Mouse (Mus musculus) hindbrain, embryonic 13.5 days (tissue): ENCODE results near the gene Asgr1. TPM values are rescaled to one million over a fixed set of nuclear protein-coding genes. Genes with fewer than 3 reads are reported as not detected.

Experiments used
- ATAC-seq: fragments of 200-750 bp; cut with Nextera tagmentation; 2 replicates; pipeline ENCODE4 v1.8.0; 2017; ENCODE audit warnings: moderate TSS enrichment; ENCODE audit not compliant: low FRiP score
- H3K27ac ChIP-seq: fragments of 300-500 bp; sonication (generic); 2 replicates; pipeline ENCODE4 v1.5.1; 2015; ENCODE audit warnings: inconsistent platforms, mild to moderate bottlenecking, moderate library complexity
- H3K27me3 ChIP-seq: fragments of 300-500 bp; sonication (generic); 2 replicates; pipeline ENCODE4 v1.6.1; 2015; ENCODE audit warnings: mild to moderate bottlenecking, inconsistent platforms
- H3K36me3 ChIP-seq: fragments of 300-500 bp; sonication (generic); 2 replicates; pipeline ENCODE4 v1.6.1; 2015; ENCODE audit warnings: mild to moderate bottlenecking, inconsistent platforms
- H3K4me1 ChIP-seq: fragments of 300-500 bp; sonication (generic); replicated peaks from 2 replicates; pipeline ENCODE4 v1.6.1; 2015; ENCODE audit warnings: inconsistent platforms
- H3K4me2 ChIP-seq: fragments of 300-500 bp; sonication (generic); 2 replicates; pipeline ENCODE4 v1.6.1; 2015; ENCODE audit warnings: inconsistent platforms, mild to moderate bottlenecking, moderate library complexity
- H3K4me3 ChIP-seq: fragments of 300-500 bp; sonication (generic); 2 replicates; pipeline ENCODE4 v1.5.1; 2015; ENCODE audit warnings: mild to moderate bottlenecking, inconsistent platforms
- H3K9ac ChIP-seq: fragments of 300-500 bp; sonication (generic); 2 replicates; pipeline ENCODE4 v1.6.1; 2015; ENCODE audit warnings: mild to moderate bottlenecking, inconsistent platforms
- H3K9me3 ChIP-seq: fragments of 300-500 bp; sonication (generic); 2 replicates; pipeline ENCODE4 v1.6.1; 2016; ENCODE audit warnings: inconsistent platforms
- WGBS: fragments of 180-500 bp; shearing (Covaris S2); methylation state at CpG from one replicate; pipeline ENCODE4 v1.1.7; 2015; 5-methylcytosine and 5-hydroxymethylcytosine counted together
- polyA plus RNA-seq: library from polyadenylated mRNA; unstranded; fragments of >200 nt; fragmentation: Nextera tagmentation; extraction: Ambion mirVana; gene quantifications from 2 replicates; pipeline ENCODE4 v1.2.1, GENCODE M21; 2015

The Asgr1 gene
- polyA plus RNA-seq, 1 experiment from 2014 or later: 1.7 TPM

- 0 out of 2 replicates have a peak, but pooled peaks cover 2% of the 10 kb centered on the region for H3K4me1 ChIP-seq
- no peak overlapping the region for H3K9ac ChIP-seq
- no peak for ATAC-seq
- no peaks in the 10 kb centered on the region for H3K27me3 ChIP-seq
- no peak overlapping the region for H3K4me2 ChIP-seq
- no peak overlapping the region for H3K4me3 ChIP-seq
- no peaks in the 10 kb centered on the region for H3K36me3 ChIP-seq
- WGBS: 58% methylated on average over 3 of the region's 3 CpGs
- H3K9me3 ChIP-seq: no peaks in the 10 kb centered on the region
- H3K27ac ChIP-seq: no peak overlapping the region
Observed at GRCm38 (mm10) chr11:70077441-70077840, 23.6 kb downstream of the Asgr1 start.

- no peak for ATAC-seq
- Histone ChIP-seq H3K9ac (no peak overlapping the region), H3K27me3 (no peaks in the 10 kb centered on the region), H3K4me2 (no peak overlapping the region), H3K4me1 (0 out of 2 replicates have a peak, but pooled peaks cover 2% of the 10 kb centered on the region), H3K27ac (no peak overlapping the region), H3K9me3 (no peaks in the 10 kb centered on the region), H3K4me3 (no peak overlapping the region), H3K36me3 (no peaks in the 10 kb centered on the region)
- WGBS: 78% methylated on average over 6 of the region's 6 CpGs
Observed at GRCm38 (mm10) chr11:70079175-70079574, 25.3 kb downstream of the Asgr1 start.

- WGBS: 85% methylated on average over 7 of the region's 7 CpGs
- ATAC-seq: no peak
- Histone ChIP-seq H3K9me3 (no peaks in the 10 kb centered on the region), H3K4me3 (no peak overlapping the region), H3K27me3 (no peaks in the 10 kb centered on the region), H3K27ac (no peak overlapping the region), H3K4me2 (no peak overlapping the region), H3K36me3 (no peaks in the 10 kb centered on the region), H3K9ac (no peak overlapping the region), H3K4me1 (0 out of 2 replicates have a peak, but pooled peaks cover under 1% of the 10 kb centered on the region)
Observed at GRCm38 (mm10) chr11:70079928-70080327, 26.0 kb downstream of the Asgr1 start.

DNA sequence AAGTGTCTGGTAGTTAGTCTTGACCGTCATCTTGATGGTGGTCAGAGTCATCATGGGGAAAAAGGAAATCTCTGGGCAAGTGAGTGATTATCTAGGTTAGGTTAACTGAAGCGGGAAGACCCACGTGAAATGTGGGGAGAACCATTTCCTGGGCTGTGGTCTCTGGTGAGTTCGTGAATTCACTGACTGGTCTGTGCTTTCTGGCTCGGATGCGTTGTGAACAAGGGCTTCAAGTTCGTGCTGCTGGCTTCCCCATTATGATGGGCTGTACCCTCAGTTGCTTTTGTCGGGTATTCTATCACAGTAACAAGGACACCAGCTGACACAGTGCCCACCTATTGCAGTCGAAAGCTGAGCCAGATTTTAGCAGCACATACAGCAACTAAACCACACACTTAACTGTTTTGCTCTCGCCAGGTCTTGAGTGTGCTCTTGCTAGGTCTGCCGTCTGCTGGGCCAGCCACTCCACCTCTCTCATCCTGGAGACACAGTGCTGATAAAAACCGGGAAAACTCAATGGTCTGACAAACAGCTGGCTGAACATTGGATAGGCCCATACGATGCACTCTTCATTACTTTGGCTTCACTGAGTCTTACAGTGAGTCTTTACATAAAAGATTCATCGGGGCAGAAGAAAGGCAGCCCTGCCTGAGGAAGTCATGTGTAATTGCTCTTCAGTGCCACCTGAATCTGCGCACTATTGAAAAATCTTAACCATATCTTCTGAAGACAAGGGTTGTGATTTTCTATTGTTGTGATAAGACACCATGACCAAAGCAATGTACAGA lies 27.1 kb downstream of the Asgr1 start:
- no peaks in the 10 kb centered on the region for H3K36me3 ChIP-seq
- H3K9ac ChIP-seq: no peak overlapping the region
- 82% methylated on average over 15 of the region's 15 CpGs for WGBS
- ATAC-seq: no peak
- H3K9me3 ChIP-seq: no peaks in the 10 kb centered on the region
- H3K4me2 ChIP-seq: no peak overlapping the region
- H3K27ac ChIP-seq: no peak overlapping the region
- no peak overlapping the region for H3K4me3 ChIP-seq
- H3K27me3 ChIP-seq: no peaks in the 10 kb centered on the region
- no peaks in the 10 kb centered on the region for H3K4me1 ChIP-seq

DNA sequence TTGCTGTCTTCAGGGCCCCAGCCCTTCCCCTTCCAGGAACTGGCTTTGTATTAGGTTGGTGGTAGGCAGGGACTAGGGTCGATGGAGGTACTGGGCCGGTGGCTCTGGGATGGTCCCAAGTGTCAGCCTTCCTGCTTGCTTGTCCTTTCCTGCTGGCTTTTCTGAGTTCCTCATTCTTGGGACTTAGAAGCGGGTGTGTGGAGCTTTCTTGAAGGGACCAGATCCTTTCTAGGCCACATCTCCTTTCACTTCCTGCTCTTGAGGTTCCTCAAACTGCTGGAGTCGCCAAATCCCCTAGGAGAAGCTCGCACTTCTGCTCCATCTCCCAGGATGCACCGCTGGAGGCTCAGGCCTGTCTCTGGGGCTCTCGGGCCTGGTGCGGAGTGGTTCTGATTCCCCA lies 30.7 kb downstream of the Asgr1 start:
- H3K36me3 ChIP-seq: no peaks in the 10 kb centered on the region
- H3K27ac ChIP-seq: no peak overlapping the region
- 80% methylated on average over 8 of the region's 8 CpGs for WGBS
- H3K9me3 ChIP-seq: no peaks in the 10 kb centered on the region
- no peaks in the 10 kb centered on the region for H3K4me1 ChIP-seq
- no peak overlapping the region for H3K9ac ChIP-seq
- no peak overlapping the region for H3K4me3 ChIP-seq
- no peak for ATAC-seq
- H3K4me2 ChIP-seq: no peak overlapping the region
- H3K27me3 ChIP-seq: no peaks in the 10 kb centered on the region

DNA sequence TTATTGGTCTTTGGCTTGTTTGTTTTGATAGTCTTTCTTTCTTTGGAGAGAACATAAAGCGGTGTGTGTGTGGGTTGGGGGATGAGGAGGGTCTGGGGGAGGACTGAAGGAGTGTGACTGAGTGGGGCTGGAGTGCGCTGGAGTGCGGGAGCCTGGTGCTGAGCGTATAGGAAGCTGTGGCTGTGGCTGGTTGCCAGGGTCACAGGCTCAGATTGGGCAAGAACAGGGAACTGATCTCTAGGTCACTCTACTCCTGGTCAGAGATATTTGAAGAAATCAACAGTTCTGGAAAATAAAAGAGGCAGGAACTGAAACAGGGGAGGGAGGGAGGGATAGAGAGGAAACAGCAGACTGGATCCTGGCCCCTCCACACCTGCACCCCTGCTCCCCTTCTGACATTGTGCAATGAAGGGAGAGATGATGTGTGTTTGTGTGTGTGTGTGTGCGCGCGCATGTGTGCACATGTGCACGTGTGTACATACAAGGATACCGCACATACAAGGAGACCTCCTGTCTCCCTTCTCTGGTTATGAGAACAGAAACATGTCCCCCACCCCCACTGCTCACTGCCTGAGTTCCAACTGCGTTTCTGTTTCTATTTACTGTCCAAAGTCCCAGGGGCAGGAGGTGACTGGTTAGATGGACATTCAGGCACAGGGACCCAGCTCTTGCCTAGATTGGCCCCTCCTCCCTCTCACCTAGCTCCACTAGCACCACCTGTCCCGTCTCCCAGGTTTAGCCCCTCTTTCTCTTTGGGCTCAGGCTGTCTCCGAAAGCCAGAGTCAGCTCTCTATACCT lies 38.3 kb downstream of the Asgr1 start, which contains the start of gene Asgr2:
TSS of gene Asgr2 (plus strand) at position 659 of the 798 bp plus-strand sequence.
- H3K27me3 ChIP-seq: no peaks in the 10 kb centered on the region
- H3K27ac ChIP-seq: no peak within 1 kb of the TSS
- 80% methylated on average over 12 of the region's 12 CpGs for WGBS
- H3K36me3 ChIP-seq: no peaks in the 10 kb centered on the region
- no peak within 1 kb of the TSS for H3K9ac ChIP-seq
- H3K4me2 ChIP-seq: no peak within 1 kb of the TSS
- no peaks in the 10 kb centered on the region for H3K9me3 ChIP-seq
- no peak for ATAC-seq
- no peak within 1 kb of the TSS for H3K4me3 ChIP-seq
- H3K4me1 ChIP-seq: no peaks in the 10 kb centered on the region

DNA sequence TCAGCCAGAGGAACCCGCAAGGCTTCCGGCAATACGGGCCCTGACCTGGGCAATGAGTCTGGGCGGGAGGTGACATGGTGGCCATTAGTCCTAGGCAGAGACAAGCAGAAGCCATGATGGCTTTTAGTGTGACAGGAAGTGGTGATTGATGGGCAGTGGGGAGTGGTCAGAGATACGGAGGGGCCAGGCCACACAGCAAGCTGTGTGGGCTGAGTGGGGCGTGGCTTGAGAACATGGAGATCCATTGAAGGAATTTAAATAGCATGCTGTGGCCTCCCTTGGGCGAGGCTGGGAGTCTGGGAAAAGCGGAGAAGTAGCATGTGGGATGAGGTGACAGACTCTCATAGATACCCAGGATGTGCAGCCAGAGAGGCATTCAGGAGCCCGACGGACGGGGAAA lies 43.5 kb downstream of the Asgr1 start:
- no peaks in the 10 kb centered on the region for H3K4me1 ChIP-seq
- H3K9ac ChIP-seq: no peak overlapping the region
- no peak overlapping the region for H3K4me2 ChIP-seq
- ATAC-seq: no peak
- WGBS: 69% methylated on average over 11 of the region's 11 CpGs
- H3K36me3 ChIP-seq: no peaks in the 10 kb centered on the region
- no peaks in the 10 kb centered on the region for H3K27me3 ChIP-seq
- no peak overlapping the region for H3K27ac ChIP-seq
- H3K9me3 ChIP-seq: no peaks in the 10 kb centered on the region
- no peak overlapping the region for H3K4me3 ChIP-seq

DNA sequence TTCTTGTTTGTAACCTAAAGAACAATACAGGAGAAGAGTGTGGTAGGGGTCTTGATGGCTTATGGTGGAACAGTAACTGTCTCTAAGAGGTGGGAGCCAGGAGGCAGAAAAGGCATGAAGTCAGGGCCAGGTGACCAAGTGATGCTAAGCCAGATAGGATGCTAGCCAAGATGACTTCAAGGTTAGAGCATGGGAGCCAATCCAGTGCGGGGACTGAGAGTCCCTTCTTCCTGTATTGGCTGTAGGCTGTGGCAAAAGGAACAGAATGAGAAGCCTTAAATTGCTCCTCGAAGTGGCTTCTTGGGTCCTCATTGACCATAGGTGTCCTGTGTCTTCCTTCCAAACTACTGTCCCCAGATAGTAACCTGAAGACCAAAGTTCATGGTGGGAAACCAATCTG lies 45.2 kb downstream of the Asgr1 start:
- no peaks in the 10 kb centered on the region for H3K9me3 ChIP-seq
- H3K27ac ChIP-seq: no peak overlapping the region
- H3K4me1 ChIP-seq: no peaks in the 10 kb centered on the region
- H3K9ac ChIP-seq: no peak overlapping the region
- H3K4me2 ChIP-seq: no peak overlapping the region
- no peak overlapping the region for H3K4me3 ChIP-seq
- H3K27me3 ChIP-seq: no peaks in the 10 kb centered on the region
- 82% methylated on average over 2 of the region's 2 CpGs for WGBS
- no peaks in the 10 kb centered on the region for H3K36me3 ChIP-seq
- ATAC-seq: no peak

- H3K27ac ChIP-seq: no peak overlapping the region
- 89% methylated on average over 2 of the region's 2 CpGs for WGBS
- H3K9ac ChIP-seq: no peak overlapping the region
- H3K9me3 ChIP-seq: no peaks in the 10 kb centered on the region
- H3K4me1 ChIP-seq: no peaks in the 10 kb centered on the region
- no peak overlapping the region for H3K4me3 ChIP-seq
- H3K36me3 ChIP-seq: no peaks in the 10 kb centered on the region
- H3K27me3 ChIP-seq: no peaks in the 10 kb centered on the region
- no peak overlapping the region for H3K4me2 ChIP-seq
- ATAC-seq: no peak
Observed at GRCm38 (mm10) chr11:70099809-70100208, 45.9 kb downstream of the Asgr1 start.

GRCm38 (mm10) chr11:70103701-70104315 lies 49.9 kb downstream of the Asgr1 start:
- no peaks in the 10 kb centered on the region for H3K27me3 ChIP-seq
- ATAC-seq: no peak
- H3K4me3 ChIP-seq: no peak overlapping the region
- no peaks in the 10 kb centered on the region for H3K9me3 ChIP-seq
- H3K4me1 ChIP-seq: no peaks in the 10 kb centered on the region
- no peak overlapping the region for H3K27ac ChIP-seq
- H3K36me3 ChIP-seq: no peaks in the 10 kb centered on the region
- H3K9ac ChIP-seq: no peak overlapping the region
- H3K4me2 ChIP-seq: no peak overlapping the region
- WGBS: 80% methylated on average over 14 of the region's 14 CpGs

- no peak overlapping the region for H3K9ac ChIP-seq
- WGBS: 70% methylated on average over 8 of the region's 8 CpGs
- H3K9me3 ChIP-seq: no peaks in the 10 kb centered on the region; the same call in 1 of the 2 replicates
- no peak for ATAC-seq
- no peaks in the 10 kb centered on the region for H3K36me3 ChIP-seq
- no peak overlapping the region for H3K4me2 ChIP-seq
- H3K27me3 ChIP-seq: no peaks in the 10 kb centered on the region
- no peak overlapping the region for H3K27ac ChIP-seq
- no peak overlapping the region for H3K4me3 ChIP-seq
- H3K4me1 ChIP-seq: no peaks in the 10 kb centered on the region
Observed at GRCm38 (mm10) chr11:70107085-70107484, 53.2 kb downstream of the Asgr1 start.
